Mouse (Mus musculus) forebrain, embryonic 16.5 days (tissue): ENCODE results near the gene Tmem8. TPM values are rescaled to one million over a fixed set of nuclear protein-coding genes. Genes with fewer than 3 reads are reported as not detected.
"Not testable (repeated sequence)": the region's sequence is repeated elsewhere in the genome, so short reads cannot be mapped to it uniquely, and the experiment has no call there.

Source experiments
- ATAC-seq: fragments of 200-750 bp; cut with Nextera tagmentation; 2 replicates; pipeline ENCODE4 v1.8.0; 2017; ENCODE audit warnings: mild to moderate bottlenecking, moderate library complexity
- H3K27ac ChIP-seq: fragments of 300-500 bp; sonication (generic); 2 replicates; pipeline ENCODE4 v1.5.1; 2014; ENCODE audit warnings: low read length, control low read depth
- H3K27me3 ChIP-seq: fragments of 300-500 bp; sonication (generic); replicated peaks from 2 replicates; pipeline ENCODE4 v1.6.1; 2014; ENCODE audit warnings: low read length; ENCODE audit not compliant: control insufficient read depth, insufficient read depth
- H3K36me3 ChIP-seq: fragments of 300-500 bp; sonication (generic); 2 replicates; pipeline ENCODE4 v1.6.1; 2014; ENCODE audit not compliant: control insufficient read depth, insufficient read depth
- H3K4me1 ChIP-seq: fragments of 300-500 bp; sonication (generic); replicated peaks from 2 replicates; pipeline ENCODE4 v1.6.1; 2014; ENCODE audit warnings: low read length; ENCODE audit not compliant: control insufficient read depth, insufficient read depth
- H3K4me2 ChIP-seq: fragments of 300-500 bp; sonication (generic); 2 replicates; pipeline ENCODE4 v1.6.1; 2014; ENCODE audit warnings: mild to moderate bottlenecking, low read length, control low read depth
- H3K4me3 ChIP-seq: fragments of 300-500 bp; sonication (generic); replicated peaks from 2 replicates; pipeline ENCODE4 v1.5.1; 2014; ENCODE audit warnings: mild to moderate bottlenecking, low read length, control low read depth
- H3K9ac ChIP-seq: fragments of 300-500 bp; sonication (generic); replicated peaks from 2 replicates; pipeline ENCODE4 v1.6.1; 2014; ENCODE audit warnings: low read depth, low read length, control low read depth
- H3K9me3 ChIP-seq: fragments of 300-500 bp; sonication (generic); 2 replicates; pipeline ENCODE4 v1.6.1; 2016; ENCODE audit warnings: low read length; ENCODE audit not compliant: control insufficient read depth
- WGBS: fragments of 180-500 bp; shearing (Covaris S2); extraction: QIAGEN DNeasy Blood & Tissue Kit; methylation state at CpG from one replicate; pipeline ENCODE4 v1.1.7; 2014; 5-methylcytosine and 5-hydroxymethylcytosine counted together
- polyA plus RNA-seq: library from polyadenylated mRNA; unstranded; fragments of >200 nt; fragmentation: Nextera tagmentation; extraction: Ambion mirVana; gene quantifications from 2 replicates; pipeline ENCODE4 v1.2.1, GENCODE M21; 2015

Gene Tmem8
- polyA plus RNA-seq, 1 experiment from 2014 or later = 2.0 TPM

- no peaks in the 10 kb centered on the region for H3K9me3 ChIP-seq
- no peaks in the 10 kb centered on the region for H3K4me1 ChIP-seq
- no peak overlapping the region for H3K27ac ChIP-seq
- 49% methylated on average over 2 of the region's 2 CpGs for WGBS
- no peak overlapping the region for H3K4me2 ChIP-seq
- no peaks in the 10 kb centered on the region for H3K27me3 ChIP-seq
- H3K4me3 ChIP-seq = no peak overlapping the region
- H3K36me3 ChIP-seq = no peaks in the 10 kb centered on the region
- H3K9ac ChIP-seq = no peak overlapping the region
- ATAC-seq = no peak
Observed at GRCm38 (mm10) chr17:26080867-26081266, 32.2 kb upstream of the Tmem8 start.

- 90% methylated on average over 9 of the region's 9 CpGs for WGBS
- no peak for ATAC-seq
Observed at GRCm38 (mm10) chr17:26087059-26087564, 26.0 kb upstream of the Tmem8 start.

GRCm38 (mm10) chr17:26089905-26090632 is 23.0 kb upstream of the Tmem8 start, which contains the start of gene Decr2:
Gene Decr2, minus strand, starts transcription at chr17:26090337.
- no peaks in the 10 kb centered on the region for H3K36me3 ChIP-seq
- peak within 1 kb of the TSS; percentile 83 for H3K4me2 ChIP-seq
- H3K4me3 ChIP-seq = peak within 1 kb of the TSS; percentile 58
- H3K9me3 ChIP-seq = no peaks in the 10 kb centered on the region
- H3K9ac ChIP-seq = peak within 1 kb of the TSS; percentile 74
- no peaks in the 10 kb centered on the region for H3K27me3 ChIP-seq
- WGBS = 1% methylated on average over 32 of the region's 32 CpGs
- peak within 1 kb of the TSS; percentile 68 for H3K27ac ChIP-seq
- peak; percentile 90 for ATAC-seq
- H3K4me1 ChIP-seq = peaks cover 7% of the 10 kb centered on the region

More at GRCm38 (mm10) chr17:26087059-26087564, 26.0 kb upstream of the Tmem8 start:
- Histone ChIP-seq H3K4me2 (no peak overlapping the region), H3K4me3 (no peak overlapping the region), H3K9me3 (no peaks in the 10 kb centered on the region), H3K27me3 (no peaks in the 10 kb centered on the region), H3K27ac (no peak overlapping the region), H3K4me1 (peaks cover 7% of the 10 kb centered on the region), H3K9ac (no peak overlapping the region), H3K36me3 (no peaks in the 10 kb centered on the region)

- Histone ChIP-seq H3K4me1 (peaks cover 6% of the 10 kb centered on the region), H3K9me3 (no peaks in the 10 kb centered on the region), H3K4me2 (peak overlapping the region; percentile 72), H3K9ac (peak overlapping the region; percentile 79), H3K27ac (no peak overlapping the region), H3K4me3 (peak overlapping the region; percentile 60), H3K27me3 (no peaks in the 10 kb centered on the region), H3K36me3 (no peaks in the 10 kb centered on the region)
- ATAC-seq = no peak
- WGBS = 27% methylated on average over 9 of the region's 9 CpGs
Observed at GRCm38 (mm10) chr17:26094531-26095110, 18.5 kb upstream of the Tmem8 start.

- H3K4me3 ChIP-seq = peak within 1 kb of the TSS; percentile 60
- no peaks in the 10 kb centered on the region for H3K27me3 ChIP-seq
- H3K36me3 ChIP-seq = no peaks in the 10 kb centered on the region
- H3K9me3 ChIP-seq = no peaks in the 10 kb centered on the region
- peak; percentile 76 for ATAC-seq
- H3K9ac ChIP-seq = peak within 1 kb of the TSS; percentile 79
- H3K27ac ChIP-seq = peak within 1 kb of the TSS; percentile 26; the same call in 1 of the 2 replicates
- WGBS = 2% methylated on average over 47 of the region's 47 CpGs
- peak within 1 kb of the TSS; percentile 72 for H3K4me2 ChIP-seq
- 0 out of 2 replicates have a peak, but pooled peaks cover 3% of the 10 kb centered on the region for H3K4me1 ChIP-seq
Observed at GRCm38 (mm10) chr17:26095121-26095740, 17.9 kb upstream of the Tmem8 start, which contains the start of gene Nme4. Gene Nme4, minus strand, starts transcription at chr17:26095602.

GRCm38 (mm10) chr17:26098461-26098860 is 14.6 kb upstream of the Tmem8 start:
- H3K9ac ChIP-seq = no peak overlapping the region
- no peaks in the 10 kb centered on the region for H3K36me3 ChIP-seq
- no peak for ATAC-seq
- no peak overlapping the region for H3K4me2 ChIP-seq
- H3K4me3 ChIP-seq = no peak overlapping the region
- 92% methylated on average over 7 of the region's 7 CpGs for WGBS
- no peaks in the 10 kb centered on the region for H3K27me3 ChIP-seq
- 0 out of 2 replicates have a peak, but pooled peaks cover 3% of the 10 kb centered on the region for H3K4me1 ChIP-seq
- H3K27ac ChIP-seq = no peak overlapping the region
- H3K9me3 ChIP-seq = no peaks in the 10 kb centered on the region

GRCm38 (mm10) chr17:26099316-26099715 is 13.8 kb upstream of the Tmem8 start:
- not testable (repeated sequence) for H3K9me3 ChIP-seq, ATAC-seq, H3K9ac ChIP-seq, H3K27ac ChIP-seq, H3K4me2 ChIP-seq, H3K4me3 ChIP-seq, H3K27me3 ChIP-seq, H3K4me1 ChIP-seq, H3K36me3 ChIP-seq
- WGBS = 51% methylated on average over 3 of the region's 3 CpGs

GRCm38 (mm10) chr17:26100166-26100565 is 12.9 kb upstream of the Tmem8 start:
- no peak overlapping the region for H3K9ac ChIP-seq
- no peak overlapping the region for H3K27ac ChIP-seq
- no peak overlapping the region for H3K4me3 ChIP-seq
- no peaks in the 10 kb centered on the region for H3K36me3 ChIP-seq
- ATAC-seq = no peak
- H3K9me3 ChIP-seq = no peaks in the 10 kb centered on the region
- no peaks in the 10 kb centered on the region for H3K27me3 ChIP-seq
- H3K4me1 ChIP-seq = 0 out of 2 replicates have a peak, but pooled peaks cover 3% of the 10 kb centered on the region
- WGBS = 43% methylated on average over 2 of the region's 2 CpGs
- H3K4me2 ChIP-seq = no peak overlapping the region

GRCm38 (mm10) chr17:26101478-26101877 is 11.6 kb upstream of the Tmem8 start:
- Histone ChIP-seq H3K4me3 (no peak overlapping the region), H3K36me3 (no peaks in the 10 kb centered on the region), H3K27ac (no peak overlapping the region), H3K4me1 (no peaks in the 10 kb centered on the region), H3K9ac (no peak overlapping the region), H3K4me2 (no peak overlapping the region), H3K9me3 (no peaks in the 10 kb centered on the region), H3K27me3 (no peaks in the 10 kb centered on the region)
- no peak for ATAC-seq
- WGBS = 45% methylated on average over 4 of the region's 4 CpGs
